Mouse (Mus musculus) retina, postnatal 1 day (tissue): ENCODE measurements around the gene Klrc2.
"Not testable (repeated sequence)": the region's sequence is repeated elsewhere in the genome, so short reads cannot be mapped to it uniquely, and the experiment has no call there.

ENCODE experiments used
- DNase-seq: peaks from one replicate; pipeline ENCODE4 v3.0.0-alpha.2; 2012

Gene Klrc2

DNA sequence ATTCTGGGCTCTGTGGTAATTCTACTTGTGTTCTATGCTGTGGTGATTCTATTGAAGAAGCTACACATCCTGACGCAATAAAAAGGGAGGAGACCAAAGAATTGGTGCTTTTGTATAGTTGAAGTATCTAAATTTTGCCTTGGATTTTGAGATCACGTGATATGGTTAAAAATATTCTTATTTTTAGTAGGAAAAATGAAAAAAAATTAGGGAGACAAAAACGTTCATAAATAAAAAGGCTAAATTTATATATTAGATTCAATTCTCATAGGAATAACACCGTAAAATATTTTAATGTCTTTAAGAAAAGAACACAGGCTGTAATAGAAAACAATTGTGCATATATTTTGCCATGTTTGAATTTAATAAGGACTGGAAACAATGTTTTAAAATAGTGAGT is at the start of gene Klrc2:
Gene Klrc2 (minus strand): TSS at position 101 of the 400 bp plus-strand sequence.
- DNase-seq = not testable (repeated sequence)

DNA sequence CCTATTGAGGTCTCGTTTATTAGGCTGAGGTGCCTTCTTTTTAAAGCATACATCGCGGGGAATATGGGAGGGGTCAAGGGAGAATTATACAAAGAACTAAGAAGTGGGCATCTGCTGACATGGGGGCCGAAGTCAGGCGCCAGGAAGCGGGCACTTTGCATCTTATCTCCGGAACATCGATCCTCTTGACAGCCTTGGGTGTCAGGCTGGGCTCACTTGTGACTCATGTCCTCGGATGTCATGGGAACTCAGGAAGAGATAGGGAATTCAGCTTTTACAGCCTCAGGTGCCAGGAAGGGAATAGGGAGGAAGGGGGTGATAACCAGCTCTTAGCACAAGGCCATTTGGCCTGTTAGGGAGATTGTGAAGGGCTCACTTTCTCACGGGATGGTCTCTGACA is 30.9 kb upstream of the Klrc2 start:
- not testable (repeated sequence) for DNase-seq

DNA sequence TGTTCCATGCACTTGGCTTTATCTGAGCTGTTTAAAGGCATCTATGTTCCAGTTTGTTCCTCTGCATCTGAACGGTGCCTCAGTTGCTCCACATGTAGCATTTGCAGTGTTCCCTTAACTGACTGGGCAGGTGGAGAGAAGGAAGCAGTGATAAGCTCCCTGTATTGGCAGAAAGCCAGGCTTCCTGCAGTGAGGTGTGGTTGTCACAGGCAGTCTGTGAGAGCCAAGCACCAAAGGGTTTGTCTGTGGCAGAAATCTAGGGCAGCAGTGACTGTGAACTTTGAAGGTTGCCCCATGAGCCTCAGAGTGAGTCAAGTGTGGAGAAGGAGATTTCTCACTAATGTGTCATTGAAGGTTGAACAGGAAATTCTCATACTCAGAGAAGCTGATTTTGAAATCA is 19.9 kb upstream of the Klrc2 start:
- DNase-seq = peak; percentile 0

DNA sequence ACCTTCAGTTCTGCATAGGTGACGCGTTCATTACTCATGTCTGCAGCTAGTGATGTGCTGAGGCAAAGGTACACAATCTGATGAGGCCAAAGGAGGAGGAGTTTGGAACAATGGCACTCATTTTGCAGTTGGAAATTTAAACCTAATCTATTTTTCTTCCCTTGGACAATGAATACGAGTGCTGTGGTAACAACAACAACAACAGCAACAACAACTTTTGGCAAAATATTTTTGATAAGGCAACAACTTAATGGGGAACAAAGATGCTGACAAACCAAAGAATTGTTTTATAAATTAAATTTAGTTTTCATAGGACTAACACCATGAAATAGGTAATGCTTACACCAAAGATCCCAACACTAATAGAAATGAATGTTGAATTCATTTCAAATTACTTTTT is 18.4 kb upstream of the Klrc2 start, which contains the start of gene Klrc1:
Gene Klrc1 (minus strand): TSS at position 101 of the 400 bp plus-strand sequence.
- DNase-seq = no peak

DNA sequence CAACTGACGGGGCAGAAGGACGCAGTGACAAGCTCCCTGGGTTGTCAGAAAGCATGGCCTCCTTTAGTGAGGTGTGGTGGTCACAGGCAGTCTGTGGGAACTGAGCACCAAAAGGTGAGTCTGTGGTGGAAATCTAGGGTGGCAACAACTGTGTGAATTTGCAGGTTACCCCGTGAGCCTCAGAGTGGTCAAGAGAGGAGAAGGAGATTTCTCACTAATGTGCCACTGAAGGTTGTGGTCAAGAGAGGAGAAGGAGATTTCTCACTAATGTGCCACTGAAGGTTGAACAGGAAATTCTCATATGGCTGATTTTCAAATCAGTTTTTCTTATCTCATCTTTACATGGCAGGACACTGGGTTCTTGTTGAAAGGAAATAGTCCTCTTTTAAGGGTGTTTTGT is 812 bp upstream of the Klrc2 start:
- DNase-seq = not testable (repeated sequence)

DNA sequence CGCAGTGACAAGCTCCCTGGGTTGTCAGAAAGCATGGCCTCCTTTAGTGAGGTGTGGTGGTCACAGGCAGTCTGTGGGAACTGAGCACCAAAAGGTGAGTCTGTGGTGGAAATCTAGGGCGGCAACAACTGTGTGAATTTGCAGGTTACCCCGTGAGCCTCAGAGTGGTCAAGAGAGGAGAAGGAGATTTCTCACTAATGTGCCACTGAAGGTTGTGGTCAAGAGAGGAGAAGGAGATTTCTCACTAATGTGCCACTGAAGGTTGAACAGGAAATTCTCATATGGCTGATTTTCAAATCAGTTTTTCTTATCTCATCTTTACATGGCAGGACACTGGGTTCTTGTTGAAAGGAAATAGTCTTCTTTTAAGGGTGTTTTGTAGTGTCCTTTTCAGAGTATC is 16.4 kb downstream of the Klrc2 start:
- DNase-seq = not testable (repeated sequence)

DNA sequence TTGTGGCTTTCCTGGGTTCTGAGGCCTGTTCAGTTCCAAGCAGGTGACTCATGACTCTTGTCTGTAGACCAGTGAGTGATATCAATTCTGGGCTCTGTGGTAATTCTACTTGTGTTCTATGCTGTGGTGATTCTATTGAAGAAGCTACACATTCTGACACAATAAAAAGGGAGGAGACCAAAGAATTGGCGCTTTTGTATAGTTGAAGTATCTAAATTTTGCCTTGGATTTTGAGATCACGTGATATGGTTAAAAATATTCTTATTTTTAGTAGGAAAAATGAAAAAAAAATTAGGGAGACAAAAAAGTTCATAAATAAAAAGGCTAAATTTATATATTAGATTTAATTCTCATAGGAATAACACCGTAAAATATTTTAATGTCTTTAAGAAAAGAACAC is 17.3 kb downstream of the Klrc2 start, which contains the start of gene Klrc3:
Gene Klrc3 (minus strand): TSS at position 101 of the 400 bp plus-strand sequence.
- not testable (repeated sequence) for DNase-seq

DNA sequence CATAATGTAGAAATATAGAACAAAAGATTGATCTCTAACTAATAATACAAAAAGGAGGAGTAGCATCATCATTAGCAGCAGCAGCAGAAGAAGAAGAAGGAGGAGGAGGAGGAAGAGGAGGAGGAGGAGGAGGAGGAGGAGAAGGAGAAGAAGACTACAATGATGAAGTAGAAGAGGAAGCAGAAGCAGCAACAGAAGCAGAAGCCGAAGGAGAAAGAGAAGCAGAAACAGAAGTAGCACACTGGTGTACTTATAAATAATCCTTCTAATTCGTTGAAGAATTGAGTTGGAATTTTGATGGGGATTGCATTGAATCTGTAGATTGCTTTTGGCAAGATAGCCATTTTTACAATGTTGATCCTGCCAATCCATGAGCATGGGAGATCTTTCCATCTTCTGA is 29.4 kb downstream of the Klrc2 start:
- DNase-seq = not testable (repeated sequence)

DNA sequence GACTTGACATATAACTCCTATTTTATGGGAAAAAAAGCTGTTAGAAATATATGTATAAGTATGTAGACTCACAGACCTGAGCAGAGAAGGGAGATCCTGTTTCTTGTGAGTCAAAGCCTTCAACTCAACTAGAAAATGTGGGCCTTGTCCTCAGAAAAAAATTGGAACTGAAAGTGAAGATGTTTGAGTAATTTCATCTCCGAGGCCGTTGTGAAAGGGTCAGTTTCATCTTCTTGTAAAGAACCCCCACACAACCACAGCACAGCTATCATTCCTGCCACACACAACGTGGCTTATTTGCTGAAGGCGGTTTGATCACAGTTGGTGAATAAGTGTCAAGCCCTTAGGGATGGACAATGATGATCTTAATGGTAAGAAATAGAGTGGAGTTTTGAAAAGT is 36.8 kb downstream of the Klrc2 start, which contains the start of gene Klrk1:
Gene Klrk1 (minus strand): TSS at position 130 of the 400 bp plus-strand sequence.
- no peak for DNase-seq

DNA sequence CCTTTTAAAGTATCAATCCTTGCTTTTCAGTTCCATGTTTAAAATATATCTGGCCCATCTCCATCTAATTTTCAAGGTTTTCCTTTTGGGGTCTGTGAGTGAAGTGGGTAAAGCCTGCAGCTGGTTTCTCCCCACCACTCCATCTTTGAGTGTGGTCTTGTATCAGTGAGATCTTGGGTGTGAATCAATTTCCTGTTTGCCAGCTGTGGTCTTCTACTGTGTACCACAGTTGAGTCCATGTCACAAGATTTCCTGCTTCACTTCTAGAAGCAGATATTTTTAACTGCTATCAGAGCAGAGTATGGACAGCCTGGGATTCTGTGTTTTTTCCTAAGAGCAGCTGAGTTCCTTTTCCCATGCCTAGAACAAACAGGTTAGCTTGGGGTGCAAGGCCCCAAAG is 52.1 kb downstream of the Klrc2 start:
- DNase-seq = no peak
